Mouse (Mus musculus) CD8-positive naive resting alpha-beta T cell, adult 2 months (primary cell): ENCODE data around the gene 9430015G10Rik.

ENCODE experiments used
- DNase-seq, 2 experiments: peaks; one replicate each; pipeline ENCODE4 v3.0.0; 2022; ENCODE audit warnings: low read depth in 2 of 2, low spot score in 2 of 2

The 9430015G10Rik gene

GRCm38 (mm10) chr4:156109570-156110331, at the start of gene 9430015G10Rik:
Gene 9430015G10Rik, plus strand, starts transcription at chr4:156109982.
- DNase-seq = peak; percentile 95 to 96

- no peak for DNase-seq
Observed at GRCm38 (mm10) chr4:156063861-156064509, 45.8 kb upstream of the 9430015G10Rik start.

DNA sequence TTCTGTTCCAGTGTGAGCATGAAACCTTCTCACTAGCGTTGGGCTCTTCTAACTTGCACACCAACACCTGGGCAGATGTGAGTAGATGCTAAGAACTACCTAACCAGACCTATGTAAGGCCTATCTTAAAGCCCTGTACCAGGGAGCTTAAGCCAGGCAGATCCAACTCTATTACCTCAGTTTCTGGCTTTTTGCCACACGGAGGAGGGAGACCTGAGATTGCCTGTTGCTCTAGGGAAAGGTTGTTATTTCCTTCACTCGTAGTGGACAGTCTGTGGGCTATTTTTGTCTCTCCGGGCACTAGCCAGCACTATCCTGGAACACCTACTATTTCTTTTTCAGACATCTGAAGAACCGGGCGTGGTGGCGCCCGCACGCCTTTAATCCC, 45.3 kb upstream of the 9430015G10Rik start:
- DNase-seq = no peak

- DNase-seq = no peak
Observed at GRCm38 (mm10) chr4:156065156-156065894, 44.5 kb upstream of the 9430015G10Rik start.

DNA sequence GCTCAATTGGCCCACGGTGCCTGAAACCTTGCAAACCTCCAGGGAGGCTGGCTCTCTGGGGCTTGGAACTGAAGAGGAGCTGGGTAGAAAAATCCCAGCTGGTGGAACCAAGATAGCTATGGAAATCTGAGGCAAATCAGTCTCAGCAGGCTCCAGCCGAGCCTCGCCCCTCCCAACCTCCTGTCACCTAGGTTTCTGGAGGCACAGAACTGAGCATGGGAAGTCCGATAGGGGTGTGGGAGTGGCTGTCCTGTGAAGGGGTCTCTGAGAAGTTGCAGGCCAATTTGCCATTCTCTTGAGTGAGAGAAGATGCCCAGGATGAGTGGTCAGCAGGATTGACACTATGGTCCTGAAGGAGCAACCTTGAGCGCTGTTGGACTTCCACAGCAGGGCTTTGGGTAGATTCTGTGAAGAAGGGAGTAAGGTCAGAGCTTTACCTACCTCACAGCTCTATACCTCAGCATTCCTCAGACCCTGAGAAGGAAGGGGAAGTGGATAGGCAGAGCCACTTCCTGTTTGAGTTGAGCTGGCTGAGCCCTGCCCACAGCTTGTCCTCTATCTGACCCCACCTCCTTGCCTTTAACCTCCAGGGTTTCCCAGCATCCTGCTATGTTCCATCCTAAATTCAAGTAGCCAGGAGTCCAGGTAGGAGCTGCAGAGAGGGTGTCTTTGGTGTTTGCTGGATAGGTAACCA, 42.4 kb upstream of the 9430015G10Rik start:
- DNase-seq = peak in 1 of 2 experiments; percentile 12

- no peak for DNase-seq
Observed at GRCm38 (mm10) chr4:156069701-156070100, 40.1 kb upstream of the 9430015G10Rik start.

GRCm38 (mm10) chr4:156070276-156070675, 39.5 kb upstream of the 9430015G10Rik start:
- DNase-seq = peak in 1 of 2 experiments; percentile 18

- no peak for DNase-seq
Observed at GRCm38 (mm10) chr4:156070716-156071115, 39.1 kb upstream of the 9430015G10Rik start.

- DNase-seq = peak in 1 of 2 experiments; percentile 15
Observed at GRCm38 (mm10) chr4:156076911-156077382, 32.8 kb upstream of the 9430015G10Rik start.

DNA sequence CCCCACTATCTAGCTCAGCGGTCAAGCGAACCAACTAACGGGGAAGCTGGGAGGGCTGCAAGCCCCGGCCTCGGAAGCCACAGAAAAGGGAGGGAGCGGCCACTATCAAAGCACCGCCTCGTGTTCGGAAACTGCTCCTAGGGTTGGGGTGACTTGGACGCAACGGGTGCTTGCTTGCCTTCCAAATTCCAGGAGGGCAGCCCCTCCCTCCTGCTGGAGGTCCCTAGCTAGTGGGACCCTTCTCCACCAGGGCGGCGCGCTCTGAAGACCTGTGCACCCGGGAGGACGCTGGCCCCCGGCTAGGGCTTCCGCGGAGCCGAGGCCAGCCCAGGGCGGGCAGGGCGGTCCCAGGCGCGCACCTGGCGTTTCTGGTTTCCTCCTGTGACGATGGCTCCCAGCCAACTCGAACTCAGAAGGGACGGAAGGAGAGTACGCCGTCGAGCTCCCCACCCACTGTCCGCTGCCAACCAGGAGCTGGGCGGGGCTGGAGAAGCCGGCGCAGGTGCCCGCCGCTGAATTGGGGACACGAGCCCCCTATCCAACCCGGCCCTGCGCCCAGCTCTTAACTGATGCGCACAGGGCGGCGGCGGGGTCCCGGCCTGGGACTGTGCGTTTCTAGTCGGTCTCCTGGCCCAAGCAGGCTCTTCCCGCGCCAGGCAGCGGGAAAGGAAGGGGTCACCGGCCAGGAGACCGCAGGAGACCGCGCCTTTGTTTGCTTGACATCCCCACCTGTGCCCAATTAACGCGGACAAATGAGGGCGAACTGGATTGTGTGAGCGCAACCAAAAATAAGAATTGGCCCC, 32.1 kb upstream of the 9430015G10Rik start:
- DNase-seq = peak; percentile 20 to 35

DNA sequence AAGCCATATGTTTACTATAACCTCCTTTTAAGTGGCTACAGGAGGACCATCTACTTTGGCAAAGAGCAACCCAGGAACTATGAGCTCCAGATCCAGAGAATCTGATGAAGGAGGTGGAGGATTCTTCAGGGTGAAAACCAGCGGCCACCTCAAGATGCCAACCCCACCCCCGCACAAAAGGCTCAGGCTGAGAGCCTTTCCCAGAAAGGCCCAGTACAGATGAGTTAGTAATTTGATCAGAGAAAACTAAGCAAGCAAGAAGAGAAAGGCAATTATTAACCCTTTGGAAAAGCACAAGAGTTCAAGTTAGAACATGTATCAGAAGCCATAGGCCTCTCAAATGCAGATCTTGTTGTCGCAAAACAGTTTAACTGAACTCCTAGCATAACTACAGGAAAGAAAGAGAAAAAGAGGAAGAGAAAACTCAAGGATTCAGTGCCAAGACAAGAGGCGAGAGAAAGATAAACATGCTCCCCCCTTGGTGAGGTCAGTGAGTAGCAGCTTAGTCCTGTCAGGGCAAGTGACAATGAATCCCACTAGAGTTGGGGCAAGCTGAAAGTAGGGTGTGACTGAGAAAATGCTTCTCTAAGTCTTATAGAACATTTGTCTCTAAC, 27.1 kb upstream of the 9430015G10Rik start:
- DNase-seq = no peak

- no peak for DNase-seq
Observed at GRCm38 (mm10) chr4:156083348-156083747, 26.4 kb upstream of the 9430015G10Rik start.

DNA sequence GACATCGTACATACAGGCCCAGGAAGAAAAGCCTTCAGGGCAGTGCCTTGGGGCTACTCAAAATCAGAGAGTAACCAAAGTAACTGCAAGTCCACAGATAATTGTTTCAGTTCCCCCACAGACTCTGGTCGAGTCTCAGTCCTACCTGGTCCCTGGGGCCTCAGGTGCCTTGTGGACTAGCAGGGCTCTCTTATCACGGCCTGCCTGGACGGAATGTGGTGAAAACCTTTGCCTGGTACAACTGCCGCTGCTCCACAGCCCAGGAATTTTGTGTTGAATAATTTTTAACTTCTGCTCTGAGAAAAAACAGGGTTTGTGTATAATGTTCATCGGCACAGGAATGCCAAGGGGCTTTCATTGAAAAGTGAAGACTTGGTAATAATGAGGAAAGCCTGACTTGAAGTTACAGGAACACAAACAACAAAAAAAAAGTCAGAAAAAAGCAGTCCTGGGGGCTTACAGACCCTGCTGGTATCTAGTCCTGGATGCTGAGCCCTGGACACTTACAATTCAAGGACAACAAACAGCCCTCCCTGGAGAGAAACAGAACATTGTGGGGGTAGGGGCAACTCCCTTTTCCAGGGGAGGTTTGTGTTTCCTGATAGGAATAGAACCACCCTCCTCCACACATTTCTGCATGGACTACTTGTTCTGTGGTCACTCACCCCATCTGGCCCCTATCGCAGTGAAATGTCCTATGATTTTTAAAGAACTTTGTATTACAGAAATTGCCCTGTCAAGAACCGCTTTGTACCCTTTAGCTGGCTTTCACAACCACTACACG, 25.5 kb upstream of the 9430015G10Rik start:
- no peak for DNase-seq

DNA sequence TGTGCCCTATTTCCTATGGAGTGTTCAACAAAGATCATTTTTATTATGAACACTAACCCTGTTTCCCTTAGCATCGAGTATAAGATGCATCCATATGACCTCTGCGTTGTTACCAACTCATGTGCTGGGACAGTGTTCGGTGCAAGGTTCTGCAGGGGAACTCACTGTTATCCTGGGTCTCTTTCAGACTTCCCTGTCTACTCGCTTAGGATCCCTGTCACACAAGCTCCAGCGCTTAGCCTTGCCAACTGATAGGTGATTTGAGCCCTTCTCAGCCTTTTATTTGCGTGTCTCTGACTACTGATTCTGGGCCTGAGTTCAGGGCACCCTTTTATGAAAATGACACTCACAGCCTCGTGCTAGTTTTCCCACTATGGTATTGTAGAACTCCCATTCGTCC, 24.5 kb upstream of the 9430015G10Rik start:
- DNase-seq = no peak

- DNase-seq = no peak
Observed at GRCm38 (mm10) chr4:156087398-156088087, 22.2 kb upstream of the 9430015G10Rik start.

GRCm38 (mm10) chr4:156091236-156091635, 18.5 kb upstream of the 9430015G10Rik start:
- no peak for DNase-seq

- DNase-seq = no peak
Observed at GRCm38 (mm10) chr4:156092765-156093164, 17.0 kb upstream of the 9430015G10Rik start.

DNA sequence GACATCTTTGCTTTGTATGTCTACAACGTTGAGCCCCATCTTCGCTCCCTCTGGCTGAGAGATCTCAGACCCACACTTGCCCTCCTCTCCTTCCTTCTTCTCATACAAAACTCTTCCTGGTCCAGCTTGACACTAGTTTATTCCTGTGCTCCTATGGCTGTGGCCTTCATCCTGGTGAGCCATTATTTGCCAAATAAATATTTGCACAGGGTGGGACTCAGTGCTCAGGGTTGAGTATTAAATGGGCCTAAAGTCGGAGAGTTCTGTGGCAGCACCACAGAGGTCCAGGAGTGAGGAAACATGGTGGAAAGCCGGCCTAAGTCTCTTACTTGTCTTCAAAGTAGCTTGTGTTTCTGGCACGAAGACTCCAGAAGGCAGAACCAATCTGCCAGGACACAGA, 16.0 kb upstream of the 9430015G10Rik start:
- DNase-seq = no peak
